Mouse (Mus musculus): ENCODE data around the gene Tekt5. TPM values are rescaled to one million over a fixed set of nuclear protein-coding genes. Genes with fewer than 3 reads are reported as not detected.

Gene Tekt5
- polyA plus RNA-seq, 1 experiment from 2014 or later = 3.9 TPM

DNA sequence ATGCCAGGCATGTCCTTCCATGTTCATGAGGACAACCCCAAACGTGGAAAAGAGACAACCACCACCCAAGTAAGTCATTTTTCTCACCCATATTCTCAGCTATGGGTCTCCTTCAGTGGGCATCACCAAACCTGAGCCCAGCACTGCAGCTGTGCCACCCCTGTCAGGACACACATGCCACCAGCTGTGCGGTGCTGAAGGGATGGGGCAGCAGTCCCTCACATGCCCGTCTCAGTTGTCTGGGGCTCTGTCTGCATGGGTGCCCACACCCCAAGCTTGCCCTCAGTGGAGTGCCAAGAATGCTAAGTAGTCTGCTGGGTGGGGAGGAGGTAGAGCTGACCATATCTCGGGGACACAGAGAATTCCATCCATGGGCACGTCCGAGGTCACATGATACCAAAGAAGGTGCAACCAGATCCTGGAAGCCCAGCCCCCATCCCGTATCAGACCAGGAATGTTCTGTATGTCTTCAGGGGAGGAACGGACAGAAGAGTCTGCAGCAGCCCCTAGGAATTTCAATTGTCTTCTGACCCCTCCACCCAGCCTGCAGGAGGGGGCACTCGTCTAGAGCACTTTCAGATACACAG lies 44.1 kb downstream of the Tekt5 start:
- H3K4me1 ChIP-seq (ENCODE audit: control insufficient read depth, insufficient read depth, low read length) = peaks cover 6% of the 10 kb centered on the region; the same call in 1 of the 2 replicates
- no peak overlapping the region for H3K4me3 ChIP-seq (ENCODE audit: low read depth, low read length)
- 56% methylated on average over 9 of the region's 9 CpGs for WGBS
- no peaks in the 10 kb centered on the region for H3K36me3 ChIP-seq (ENCODE audit: control insufficient read depth, insufficient read depth, low read length)
- DNase-seq (ENCODE audit: low spot score) = no peak
- ATAC-seq (ENCODE audit: low read depth) = no peak
- H3K9me3 ChIP-seq (ENCODE audit: control insufficient read depth, low read length) = no peaks in the 10 kb centered on the region
- no peak overlapping the region for H3K27ac ChIP-seq (replicated peaks; ENCODE audit: low read depth, low read length)
- H3K4me2 ChIP-seq (ENCODE audit: low read depth, low read length) = no peak overlapping the region
- H3K9ac ChIP-seq (ENCODE audit: low read depth, low read length) = no peak overlapping the region
- no peaks in the 10 kb centered on the region for H3K27me3 ChIP-seq (replicated peaks; ENCODE audit: control insufficient read depth, insufficient read depth, low read length)

DNA sequence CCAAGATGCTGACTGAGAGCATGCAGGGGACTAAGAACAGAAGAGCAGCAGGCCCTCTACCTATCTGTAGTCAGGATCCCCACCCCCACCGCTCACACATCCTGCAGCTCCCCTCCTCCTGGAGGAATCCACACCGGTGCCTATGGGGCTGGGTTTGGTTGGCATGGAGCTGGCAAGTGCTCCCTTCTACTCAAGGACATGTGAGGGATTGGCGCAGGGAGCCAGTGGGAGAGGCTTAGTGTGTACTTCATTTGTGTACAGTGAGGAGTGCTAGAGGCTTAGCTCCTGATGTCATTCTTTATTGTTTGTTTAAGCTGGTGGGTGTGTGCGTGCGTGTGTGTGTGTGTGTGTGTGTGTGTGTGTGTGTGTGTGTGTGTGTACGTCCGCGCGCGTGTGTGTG lies 45.4 kb downstream of the Tekt5 start:
- peaks cover 6% of the 10 kb centered on the region; the same call in 1 of the 2 replicates for H3K4me1 ChIP-seq (ENCODE audit: control insufficient read depth, insufficient read depth, low read length)
- no peaks in the 10 kb centered on the region for H3K27me3 ChIP-seq (replicated peaks; ENCODE audit: control insufficient read depth, insufficient read depth, low read length)
- H3K4me3 ChIP-seq (ENCODE audit: low read depth, low read length) = no peak overlapping the region
- H3K9ac ChIP-seq (ENCODE audit: low read depth, low read length) = 0 out of 2 replicates have a peak overlapping the region, but pooled peaks have one; percentile 8
- peak; percentile 61 for DNase-seq (ENCODE audit: low spot score)
- 84% methylated on average over 8 of the region's 10 CpGs for WGBS
- no peaks in the 10 kb centered on the region for H3K36me3 ChIP-seq (ENCODE audit: control insufficient read depth, insufficient read depth, low read length)
- ATAC-seq (ENCODE audit: low read depth) = peak; percentile 79
- H3K4me2 ChIP-seq (ENCODE audit: low read depth, low read length) = no peak overlapping the region
- H3K27ac ChIP-seq (replicated peaks; ENCODE audit: low read depth, low read length) = peak overlapping the region; percentile 52; the same call in 1 of the 2 replicates
- no peaks in the 10 kb centered on the region for H3K9me3 ChIP-seq (ENCODE audit: control insufficient read depth, low read length)

DNA sequence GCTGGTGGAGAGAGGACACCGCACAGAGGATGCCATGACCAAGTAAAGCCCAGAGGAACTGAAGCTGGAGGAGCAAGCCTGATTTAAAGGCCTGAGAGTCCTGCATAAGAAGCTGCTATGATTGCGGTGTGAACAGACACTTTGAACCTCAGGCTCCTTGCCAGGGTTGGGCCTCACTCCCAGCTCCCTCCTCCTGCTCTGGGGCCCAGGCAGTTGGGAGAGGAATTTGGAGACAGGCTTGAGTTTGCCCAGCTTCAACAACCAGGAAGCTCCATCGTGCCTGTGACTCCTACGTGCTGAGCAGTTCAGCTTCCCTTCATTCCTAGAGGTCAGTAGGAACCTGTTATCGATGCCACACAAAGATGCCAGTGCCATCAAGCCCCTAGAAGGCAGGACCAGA lies 45.9 kb downstream of the Tekt5 start:
- Histone ChIP-seq H3K4me3 (ENCODE audit: low read depth, low read length) (no peak overlapping the region), H3K27ac (replicated peaks; ENCODE audit: low read depth, low read length) (peak overlapping the region; percentile 52; the same call in 1 of the 2 replicates), H3K9ac (ENCODE audit: low read depth, low read length) (0 out of 2 replicates have a peak overlapping the region, but pooled peaks have one; percentile 8), H3K27me3 (replicated peaks; ENCODE audit: control insufficient read depth, insufficient read depth, low read length) (no peaks in the 10 kb centered on the region), H3K4me2 (ENCODE audit: low read depth, low read length) (no peak overlapping the region), H3K4me1 (ENCODE audit: control insufficient read depth, insufficient read depth, low read length) (peaks cover 6% of the 10 kb centered on the region; the same call in 1 of the 2 replicates), H3K36me3 (ENCODE audit: control insufficient read depth, insufficient read depth, low read length) (no peaks in the 10 kb centered on the region), H3K9me3 (ENCODE audit: control insufficient read depth, low read length) (no peaks in the 10 kb centered on the region)
- WGBS = 61% methylated on average over 5 of the region's 5 CpGs
- DNase-seq (ENCODE audit: low spot score) (peak; percentile 68), ATAC-seq (ENCODE audit: low read depth) (peak; percentile 45; the same call in 1 of the 2 replicates)

DNA sequence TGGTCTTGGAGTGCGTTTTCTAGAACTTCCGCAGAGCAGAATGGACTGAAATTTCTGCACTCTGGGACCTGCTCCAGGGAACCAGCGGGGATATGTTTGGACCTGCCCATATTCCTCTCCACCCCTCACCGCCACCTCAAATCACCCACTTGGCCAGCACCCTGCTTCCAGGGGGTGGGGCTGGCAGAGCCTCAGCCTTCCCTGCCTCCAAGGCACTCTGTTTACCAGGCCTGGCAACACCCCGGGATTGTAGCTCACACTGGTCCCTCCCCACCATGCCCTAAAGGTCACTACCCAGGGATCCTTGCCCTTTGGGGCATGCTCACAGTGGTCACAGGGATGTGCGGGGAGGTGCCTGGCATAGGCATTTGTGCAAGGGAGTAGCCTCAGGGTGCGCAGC lies 47.7 kb downstream of the Tekt5 start:
- 70% methylated on average over 7 of the region's 7 CpGs for WGBS
- ATAC-seq (ENCODE audit: low read depth) (peak; percentile 48; the same call in 1 of the 2 replicates), DNase-seq (ENCODE audit: low spot score) (peak; percentile 32)
- Histone ChIP-seq H3K9me3 (ENCODE audit: control insufficient read depth, low read length) (no peaks in the 10 kb centered on the region), H3K4me3 (ENCODE audit: low read depth, low read length) (no peak overlapping the region), H3K27me3 (replicated peaks; ENCODE audit: control insufficient read depth, insufficient read depth, low read length) (no peaks in the 10 kb centered on the region), H3K9ac (ENCODE audit: low read depth, low read length) (no peak overlapping the region), H3K4me2 (ENCODE audit: low read depth, low read length) (no peak overlapping the region), H3K36me3 (ENCODE audit: control insufficient read depth, insufficient read depth, low read length) (no peaks in the 10 kb centered on the region), H3K27ac (replicated peaks; ENCODE audit: low read depth, low read length) (no peak overlapping the region), H3K4me1 (ENCODE audit: control insufficient read depth, insufficient read depth, low read length) (peaks cover 6% of the 10 kb centered on the region; the same call in 1 of the 2 replicates)

DNA sequence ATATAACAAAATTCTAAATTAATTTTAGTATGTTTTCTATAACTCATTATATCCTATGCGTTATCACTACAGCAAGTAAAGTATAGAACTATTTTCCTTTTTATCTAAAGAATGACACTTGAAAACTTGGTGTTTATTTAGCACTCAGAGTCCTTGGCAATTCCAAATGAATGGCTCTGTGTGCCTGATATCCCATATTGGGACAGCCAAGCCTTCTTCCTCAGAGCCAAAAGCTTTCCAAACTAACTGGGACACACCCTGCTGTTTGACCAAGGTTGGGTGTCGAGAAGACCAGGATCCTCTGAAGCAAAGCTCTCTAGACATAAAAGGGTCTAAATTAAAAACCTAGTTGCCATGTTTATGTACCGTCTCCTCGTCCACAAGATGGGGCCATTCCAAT lies 54.2 kb downstream of the Tekt5 start:
- Histone ChIP-seq H3K36me3 (ENCODE audit: control insufficient read depth, insufficient read depth, low read length) (no peaks in the 10 kb centered on the region), H3K9ac (ENCODE audit: low read depth, low read length) (no peak overlapping the region), H3K27ac (replicated peaks; ENCODE audit: low read depth, low read length) (no peak overlapping the region), H3K27me3 (replicated peaks; ENCODE audit: control insufficient read depth, insufficient read depth, low read length) (no peaks in the 10 kb centered on the region), H3K4me3 (ENCODE audit: low read depth, low read length) (no peak overlapping the region), H3K4me2 (ENCODE audit: low read depth, low read length) (no peak overlapping the region), H3K4me1 (ENCODE audit: control insufficient read depth, insufficient read depth, low read length) (no peaks in the 10 kb centered on the region), H3K9me3 (ENCODE audit: control insufficient read depth, low read length) (no peaks in the 10 kb centered on the region)
- ATAC-seq (ENCODE audit: low read depth) = no peak
- WGBS = 62% methylated on average over 4 of the region's 4 CpGs
- no peak for DNase-seq (ENCODE audit: low spot score)

DNA sequence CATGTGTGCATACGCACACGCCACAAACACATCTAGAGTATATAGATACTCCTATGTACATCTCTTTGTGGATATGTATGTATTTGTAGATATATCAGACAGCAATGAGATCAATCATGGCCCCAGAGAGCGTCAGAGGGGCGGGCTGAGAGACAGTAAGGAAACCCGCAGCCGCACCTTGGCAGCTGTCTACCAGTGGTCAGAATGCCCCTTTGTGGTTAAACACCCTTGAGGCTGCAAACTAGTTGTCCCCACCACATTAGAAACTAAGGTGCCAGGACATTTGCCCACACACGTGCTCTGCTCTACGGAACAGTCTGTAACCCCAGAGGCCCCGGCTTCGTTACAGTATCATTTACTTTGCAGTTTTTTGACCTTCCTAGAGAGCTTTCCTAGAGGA lies 55.4 kb downstream of the Tekt5 start:
- no peak for ATAC-seq (ENCODE audit: low read depth)
- no peaks in the 10 kb centered on the region for H3K36me3 ChIP-seq (ENCODE audit: control insufficient read depth, insufficient read depth, low read length)
- no peak for DNase-seq (ENCODE audit: low spot score)
- 91% methylated on average over 10 of the region's 10 CpGs for WGBS
- no peaks in the 10 kb centered on the region for H3K9me3 ChIP-seq (ENCODE audit: control insufficient read depth, low read length)
- no peak overlapping the region for H3K27ac ChIP-seq (replicated peaks; ENCODE audit: low read depth, low read length)
- H3K4me2 ChIP-seq (ENCODE audit: low read depth, low read length) = no peak overlapping the region
- no peak overlapping the region for H3K9ac ChIP-seq (ENCODE audit: low read depth, low read length)
- no peaks in the 10 kb centered on the region for H3K27me3 ChIP-seq (replicated peaks; ENCODE audit: control insufficient read depth, insufficient read depth, low read length)
- no peak overlapping the region for H3K4me3 ChIP-seq (ENCODE audit: low read depth, low read length)
- no peaks in the 10 kb centered on the region for H3K4me1 ChIP-seq (ENCODE audit: control insufficient read depth, insufficient read depth, low read length)

DNA sequence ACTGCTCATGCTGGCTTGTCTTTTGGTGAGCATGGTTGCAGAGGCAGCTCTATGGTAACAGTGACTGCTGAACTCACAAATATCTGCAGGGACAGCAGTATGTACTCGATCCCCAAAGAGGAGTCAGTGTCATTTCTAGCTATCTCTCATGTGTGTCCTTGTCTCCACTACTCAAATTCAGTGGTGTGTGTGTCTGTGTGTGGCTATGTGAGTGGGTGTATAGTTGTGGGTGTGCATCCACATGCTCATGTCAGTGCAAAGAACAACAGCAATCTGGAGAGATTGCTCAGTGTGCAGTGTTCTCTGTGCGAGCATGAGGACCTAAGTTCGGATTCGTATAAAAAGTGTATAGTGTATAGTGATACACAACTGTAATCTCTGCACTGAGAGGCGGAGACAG lies 56.7 kb downstream of the Tekt5 start:
- Histone ChIP-seq H3K4me3 (ENCODE audit: low read depth, low read length) (no peak overlapping the region), H3K4me2 (ENCODE audit: low read depth, low read length) (no peak overlapping the region), H3K4me1 (ENCODE audit: control insufficient read depth, insufficient read depth, low read length) (no peaks in the 10 kb centered on the region), H3K27ac (replicated peaks; ENCODE audit: low read depth, low read length) (no peak overlapping the region), H3K27me3 (replicated peaks; ENCODE audit: control insufficient read depth, insufficient read depth, low read length) (no peaks in the 10 kb centered on the region), H3K36me3 (ENCODE audit: control insufficient read depth, insufficient read depth, low read length) (no peaks in the 10 kb centered on the region), H3K9me3 (ENCODE audit: control insufficient read depth, low read length) (no peaks in the 10 kb centered on the region), H3K9ac (ENCODE audit: low read depth, low read length) (no peak overlapping the region)
- no peak for DNase-seq (ENCODE audit: low spot score)
- ATAC-seq (ENCODE audit: low read depth) = no peak
- 91% methylated on average over 5 of the region's 5 CpGs for WGBS

DNA sequence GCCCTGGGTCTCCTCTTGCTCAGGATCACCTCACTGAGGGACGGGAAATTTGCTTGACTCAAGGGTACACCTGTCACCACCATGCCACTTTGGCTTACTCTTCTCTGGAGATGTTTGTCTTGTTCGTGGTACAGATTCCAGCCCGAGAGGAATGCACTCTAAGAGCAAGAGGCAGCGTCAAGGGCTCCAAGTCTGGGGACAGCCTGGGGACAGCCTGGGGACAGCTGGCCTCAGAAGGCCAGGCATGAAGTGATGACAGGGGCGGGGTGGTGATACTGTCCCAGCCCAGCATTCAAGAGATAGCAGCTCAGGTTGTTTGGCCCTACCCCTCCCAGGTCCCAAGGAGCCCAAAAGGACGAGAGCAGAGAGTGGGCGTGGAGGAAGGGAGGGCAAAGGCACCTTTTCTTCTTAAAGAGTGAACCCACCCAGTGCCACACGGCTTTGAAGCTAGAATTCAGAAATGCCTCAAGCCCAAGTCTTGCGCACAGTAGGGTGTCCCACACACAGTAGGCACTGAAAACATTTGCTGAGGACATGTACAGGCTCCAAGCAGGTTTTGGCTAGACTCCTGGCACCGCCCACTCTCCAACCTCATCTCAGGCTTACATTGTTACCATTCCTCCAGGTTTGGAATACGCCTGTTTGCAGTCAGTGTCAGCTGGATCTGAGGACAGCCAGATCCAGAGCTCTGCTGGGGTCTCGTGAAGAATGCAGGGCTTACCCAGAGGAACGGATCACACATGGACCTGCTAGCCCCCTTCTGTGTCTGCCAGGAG lies 57.7 kb downstream of the Tekt5 start:
- Histone ChIP-seq H3K27ac (replicated peaks; ENCODE audit: low read depth, low read length) (no peak overlapping the region), H3K4me1 (ENCODE audit: control insufficient read depth, insufficient read depth, low read length) (no peaks in the 10 kb centered on the region), H3K9ac (ENCODE audit: low read depth, low read length) (no peak overlapping the region), H3K9me3 (ENCODE audit: control insufficient read depth, low read length) (no peaks in the 10 kb centered on the region), H3K4me2 (ENCODE audit: low read depth, low read length) (no peak overlapping the region), H3K4me3 (ENCODE audit: low read depth, low read length) (no peak overlapping the region), H3K27me3 (replicated peaks; ENCODE audit: control insufficient read depth, insufficient read depth, low read length) (no peaks in the 10 kb centered on the region), H3K36me3 (ENCODE audit: control insufficient read depth, insufficient read depth, low read length) (no peaks in the 10 kb centered on the region)
- ATAC-seq (ENCODE audit: low read depth) (0 out of 2 replicates have a peak, but pooled peaks have one; percentile 35), DNase-seq (ENCODE audit: low spot score) (no peak)
- 70% methylated on average over 13 of the region's 13 CpGs for WGBS
